In the genomic region with DNA sequence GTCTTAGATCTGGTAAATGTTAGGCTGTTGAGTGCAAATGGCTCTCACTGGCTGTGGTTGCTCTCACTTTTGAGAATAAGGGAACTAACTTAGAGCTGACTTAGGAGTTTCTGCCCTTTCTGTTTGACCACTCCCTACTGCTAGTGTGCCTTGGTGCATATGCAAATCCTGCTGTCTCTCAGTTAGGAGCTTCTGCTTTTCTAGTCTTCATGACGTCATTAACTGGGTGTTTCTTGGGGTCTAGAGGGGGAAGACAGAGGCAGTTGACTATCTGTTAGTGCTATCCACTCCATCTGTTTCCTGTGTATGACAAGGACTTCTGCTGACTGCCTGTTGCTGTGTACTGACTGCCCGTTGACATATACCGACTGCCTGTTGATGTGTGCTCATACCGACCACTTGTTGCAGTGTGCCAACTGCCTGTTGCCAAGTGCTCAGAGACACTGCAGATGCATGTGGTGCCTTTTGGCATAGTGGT, we compare ENCODE assay signal across 9 mouse cellular contexts. TPM values are rescaled to one million over a fixed set of nuclear protein-coding genes. Genes with fewer than 3 reads are reported as not detected.
DNase-seq lines count a peak whose midpoint lies in the region; ATAC-seq lines count a peak whose summit lies in the region.
"Had no signal": no experiment of that assay in that cellular context is flagged by ENCODE, and none has a peak within 500 bp of the region (broad histone marks: within the 10 kb centered on the region; RNA-seq: fewer than 3 reads in every experiment).

No protein-coding gene starts in this region.

- WGBS in heart, embryonic 12.5 days = 29% methylated on average over 4 of the region's 4 CpGs
- WGBS in hindbrain, embryonic 10.5 days = 51% methylated on average over 4 of the region's 4 CpGs

- no peaks in the 10 kb centered on the region for H3K9me3 ChIP-seq in heart, embryonic 12.5 days (replicated peaks)
- H3K9me3 ChIP-seq in hindbrain, embryonic 10.5 days = no peaks in the 10 kb centered on the region
- H3K9me3 ChIP-seq: hindbrain, embryonic 15.5 days had no signal

- peaks cover 67% of the 10 kb centered on the region for H3K4me1 ChIP-seq in heart, embryonic 12.5 days (replicated peaks)
- peaks cover 27% of the 10 kb centered on the region for H3K4me1 ChIP-seq in hindbrain, embryonic 10.5 days (replicated peaks)
- H3K4me1 ChIP-seq: hindbrain, embryonic 15.5 days had no signal

- H3K9ac ChIP-seq in heart, embryonic 12.5 days = no peak overlapping the region
- H3K9ac ChIP-seq: hindbrain, embryonic 15.5 days had no signal

- H3K4me2 ChIP-seq in heart, embryonic 12.5 days = no peak overlapping the region
- H3K4me2 ChIP-seq: hindbrain, embryonic 15.5 days had no signal

- H3K36me3 ChIP-seq in heart, embryonic 12.5 days = no peaks in the 10 kb centered on the region
- H3K36me3 ChIP-seq in hindbrain, embryonic 10.5 days = no peaks in the 10 kb centered on the region
- H3K36me3 ChIP-seq: hindbrain, embryonic 15.5 days had no signal

- H3K4me3 ChIP-seq in heart, embryonic 12.5 days = no peak overlapping the region
- H3K4me3 ChIP-seq in hindbrain, embryonic 10.5 days = no peak overlapping the region
- H3K4me3 ChIP-seq: hindbrain, embryonic 15.5 days had no signal

- ATAC-seq in frontal cortex, adult (ENCODE audit: low TSS enrichment) = peak; percentile 18; the same call in 1 of the 2 replicates
- 0 out of 2 replicates have a peak, but pooled peaks have one; percentile 42 for ATAC-seq in heart, embryonic 12.5 days (ENCODE audit: insufficient number of reproducible peaks, low FRiP score)

- no peaks in the 10 kb centered on the region for H3K27me3 ChIP-seq in heart, embryonic 12.5 days (replicated peaks)
- H3K27me3 ChIP-seq in hindbrain, embryonic 10.5 days (ENCODE audit: insufficient read depth, poor library complexity, severe bottlenecking) = no peaks in the 10 kb centered on the region
- H3K27me3 ChIP-seq: hindbrain, embryonic 15.5 days had no signal

- no peak overlapping the region for H3K27ac ChIP-seq in heart, embryonic 12.5 days (ENCODE audit: poor library complexity, severe bottlenecking)
- H3K27ac ChIP-seq in hindbrain, embryonic 10.5 days = no peak overlapping the region
- H3K27ac ChIP-seq: hindbrain, embryonic 15.5 days had no signal

- DNase-seq in frontal cortex, postnatal 14 days (ENCODE audit: low spot score in 2 of 2) = no peak
- DNase-seq in B cell, adult 2 months = peak; percentile 74 to 78
- peak; percentile 76 for DNase-seq in lung, postnatal 25 days (ENCODE audit: low spot score)
- DNase-seq in urinary bladder, adult 18-20 months (ENCODE audit: low spot score in 2 of 2) = no peak
- DNase-seq in hindbrain, embryonic 10.5 days (ENCODE audit: low spot score) = no peak
- DNase-seq in cerebellum, postnatal 36 days = no peak

RNA-seq across cellular contexts. Expression of a gene that starts 56.7 kb away (rescaled TPM):
- 35.5 and 43.0 TPM in 2 replicates for polyA plus RNA-seq in heart, embryonic 12.5 days (2016; fragmentation: Nextera tagmentation; extraction: Ambion mirVana)
- 26.0 and 30.2 TPM in 2 replicates for polyA plus RNA-seq in hindbrain, embryonic 10.5 days (2016; fragmentation: Nextera tagmentation; extraction: Ambion mirVana)

Comparison
In these comparisons a context has a peak if more than half of its experiments do, and no peak if none do; other contexts are left out.
1. DNase-seq: peak in B cell, adult 2 months (2 of 2) and lung, postnatal 25 days (single experiment); none in frontal cortex, postnatal 14 days (0 of 2), urinary bladder, adult 18-20 months (0 of 2), hindbrain, embryonic 10.5 days (single experiment) and cerebellum, postnatal 36 days (0 of 2).